Mouse (Mus musculus) embryonic facial prominence, embryonic 11.5 days (tissue): ENCODE data around the gene Tspan5. TPM values are rescaled to one million over a fixed set of nuclear protein-coding genes. Genes with fewer than 3 reads are reported as not detected.

Experiments used
- ATAC-seq: fragments of 200-750 bp; cut with Nextera tagmentation; replicated peaks from 2 replicates; pipeline ENCODE4 v1.8.0; 2017; ENCODE audit warnings: low read depth; ENCODE audit not compliant: insufficient number of reproducible peaks, low FRiP score, low TSS enrichment
- DNase-seq: peaks from one replicate; pipeline ENCODE4 v3.0.0-alpha.2; 2015; ENCODE audit warnings: low spot score
- H3K27ac ChIP-seq: fragments of 300-500 bp; sonication (generic); replicated peaks from 2 replicates; pipeline ENCODE4 v1.5.1; 2014; ENCODE audit warnings: mild to moderate bottlenecking, low read depth, low read length, control low read depth
- H3K27me3 ChIP-seq: fragments of 300-500 bp; sonication (generic); 2 replicates; pipeline ENCODE4 v1.6.1; 2014; ENCODE audit warnings: mild to moderate bottlenecking, low read length, moderate library complexity, mixed read lengths; ENCODE audit not compliant: control insufficient read depth, insufficient read depth
- H3K36me3 ChIP-seq: fragments of 300-500 bp; sonication (generic); replicated peaks from 2 replicates; pipeline ENCODE4 v1.6.1; 2014; ENCODE audit warnings: low read depth, mild to moderate bottlenecking, low read length, moderate library complexity, mixed read lengths; ENCODE audit not compliant: control insufficient read depth, insufficient read depth
- H3K4me1 ChIP-seq: fragments of 300-500 bp; sonication (generic); 2 replicates; pipeline ENCODE4 v1.6.1; 2014; ENCODE audit warnings: low read length, mixed read lengths; ENCODE audit not compliant: control insufficient read depth, insufficient read depth
- H3K4me2 ChIP-seq: fragments of 300-500 bp; sonication (generic); 2 replicates; pipeline ENCODE4 v1.6.1; 2014; ENCODE audit warnings: low read depth, mild to moderate bottlenecking, control low read depth, low read length, moderate library complexity
- H3K4me3 ChIP-seq: fragments of 300-500 bp; sonication (generic); 2 replicates; pipeline ENCODE4 v1.5.1; 2014; ENCODE audit warnings: low read depth, low read length, control low read depth
- H3K9ac ChIP-seq: fragments of 300-500 bp; sonication (generic); replicated peaks from 2 replicates; pipeline ENCODE4 v1.6.1; 2014; ENCODE audit warnings: mild to moderate bottlenecking, control low read depth, low read length
- H3K9me3 ChIP-seq: fragments of 300-500 bp; sonication (generic); replicated peaks from 2 replicates; pipeline ENCODE4 v1.6.1; 2016; ENCODE audit warnings: mild to moderate bottlenecking, low read length, inconsistent platforms, mixed read lengths; ENCODE audit not compliant: control insufficient read depth
- WGBS: fragments of 180-500 bp; shearing (Covaris S2); extraction: QIAGEN DNeasy Blood & Tissue Kit; methylation state at CpG from one replicate; pipeline ENCODE4 v1.1.7; 2014; 5-methylcytosine and 5-hydroxymethylcytosine counted together
- polyA plus RNA-seq: library from polyadenylated mRNA; unstranded; fragments of >200 nt; fragmentation: Nextera tagmentation; extraction: Ambion mirVana; gene quantifications from 2 replicates; pipeline ENCODE4 v1.2.1, GENCODE M21; 2014

The Tspan5 gene
- polyA plus RNA-seq, 1 experiment from 2014 or later, result 34.4 TPM

DNA sequence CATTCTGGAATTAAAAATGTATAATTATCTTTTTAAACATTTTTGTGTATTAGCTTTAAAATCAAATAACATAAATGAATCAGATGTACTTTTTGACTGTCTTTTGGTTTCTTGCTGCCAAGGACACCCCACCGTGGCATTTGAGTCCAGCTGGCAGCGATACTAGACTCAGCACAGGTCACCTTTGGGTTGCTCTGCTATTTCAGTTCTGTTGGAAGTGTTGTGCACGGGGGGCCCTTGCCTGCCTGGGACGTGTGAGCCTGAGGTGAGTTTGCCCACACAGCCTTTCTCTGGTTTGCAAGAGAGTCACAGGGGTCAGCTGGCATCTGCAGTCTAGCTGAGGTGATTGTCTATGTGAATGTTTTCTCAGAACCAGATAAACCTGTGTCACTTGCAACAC, 65.8 kb downstream of the Tspan5 start:
- WGBS, result 87% methylated on average over 4 of the region's 4 CpGs
- no peaks in the 10 kb centered on the region for H3K4me1 ChIP-seq
- no peaks in the 10 kb centered on the region for H3K9me3 ChIP-seq
- no peak overlapping the region for H3K27ac ChIP-seq
- ATAC-seq (no peak), DNase-seq (no peak)
- no peak overlapping the region for H3K4me2 ChIP-seq
- H3K4me3 ChIP-seq, result no peak overlapping the region
- H3K36me3 ChIP-seq, result no peaks in the 10 kb centered on the region
- no peak overlapping the region for H3K9ac ChIP-seq
- no peaks in the 10 kb centered on the region for H3K27me3 ChIP-seq

DNA sequence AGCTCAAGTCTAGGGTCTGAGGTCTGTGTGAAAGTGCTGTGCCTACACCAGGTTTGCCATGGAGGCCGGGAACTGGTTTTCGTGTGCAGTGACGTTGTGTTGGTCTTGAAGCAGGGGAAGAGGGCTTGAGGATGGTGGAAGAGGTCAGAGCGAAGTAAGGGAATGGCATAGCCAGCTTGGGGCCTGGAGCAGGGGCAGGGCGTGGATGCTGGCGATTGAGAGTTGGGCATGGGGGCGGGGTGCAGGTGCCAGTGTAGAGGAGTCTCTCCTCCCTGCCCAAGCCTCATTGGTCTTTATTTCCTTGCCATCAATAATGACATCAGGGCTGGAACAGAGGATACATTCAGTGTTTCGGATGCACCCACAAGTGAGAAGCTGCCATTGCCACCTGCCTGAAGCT, 67.5 kb downstream of the Tspan5 start:
- H3K4me1 ChIP-seq, result no peaks in the 10 kb centered on the region
- no peak for ATAC-seq
- H3K27ac ChIP-seq, result no peak overlapping the region
- no peak for DNase-seq
- no peak overlapping the region for H3K4me2 ChIP-seq
- H3K9me3 ChIP-seq, result no peaks in the 10 kb centered on the region
- WGBS, result 92% methylated on average over 8 of the region's 8 CpGs
- H3K9ac ChIP-seq, result no peak overlapping the region
- H3K27me3 ChIP-seq, result no peaks in the 10 kb centered on the region
- no peak overlapping the region for H3K4me3 ChIP-seq
- no peaks in the 10 kb centered on the region for H3K36me3 ChIP-seq

DNA sequence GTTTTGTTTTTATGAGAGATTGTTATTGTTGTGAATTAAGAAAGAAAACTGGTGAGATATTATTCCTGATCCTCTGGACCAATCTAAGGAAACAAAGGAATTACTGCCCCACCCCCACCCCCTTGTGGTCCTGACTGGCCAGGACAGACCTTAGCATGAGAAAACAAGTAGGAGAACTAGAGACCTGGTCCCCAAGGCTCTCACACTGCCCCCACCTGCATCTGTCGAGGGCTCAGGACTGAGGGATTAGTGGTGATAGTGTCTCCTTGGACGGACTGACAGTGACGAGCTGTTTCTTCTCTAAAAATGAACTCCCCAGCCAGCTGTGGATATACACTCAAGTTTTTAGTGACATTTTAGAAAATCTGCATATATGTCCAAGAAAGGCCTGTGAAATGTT, 70.6 kb downstream of the Tspan5 start:
- 0 out of 2 replicates have a peak, but pooled peaks have one; percentile 27 for ATAC-seq
- no peak overlapping the region for H3K9ac ChIP-seq
- no peak overlapping the region for H3K27ac ChIP-seq
- H3K36me3 ChIP-seq, result no peaks in the 10 kb centered on the region
- H3K9me3 ChIP-seq, result no peaks in the 10 kb centered on the region
- H3K4me2 ChIP-seq, result no peak overlapping the region
- no peak for DNase-seq
- H3K4me1 ChIP-seq, result no peaks in the 10 kb centered on the region
- H3K27me3 ChIP-seq, result no peaks in the 10 kb centered on the region
- H3K4me3 ChIP-seq, result no peak overlapping the region
- 29% methylated on average over 3 of the region's 3 CpGs for WGBS

DNA sequence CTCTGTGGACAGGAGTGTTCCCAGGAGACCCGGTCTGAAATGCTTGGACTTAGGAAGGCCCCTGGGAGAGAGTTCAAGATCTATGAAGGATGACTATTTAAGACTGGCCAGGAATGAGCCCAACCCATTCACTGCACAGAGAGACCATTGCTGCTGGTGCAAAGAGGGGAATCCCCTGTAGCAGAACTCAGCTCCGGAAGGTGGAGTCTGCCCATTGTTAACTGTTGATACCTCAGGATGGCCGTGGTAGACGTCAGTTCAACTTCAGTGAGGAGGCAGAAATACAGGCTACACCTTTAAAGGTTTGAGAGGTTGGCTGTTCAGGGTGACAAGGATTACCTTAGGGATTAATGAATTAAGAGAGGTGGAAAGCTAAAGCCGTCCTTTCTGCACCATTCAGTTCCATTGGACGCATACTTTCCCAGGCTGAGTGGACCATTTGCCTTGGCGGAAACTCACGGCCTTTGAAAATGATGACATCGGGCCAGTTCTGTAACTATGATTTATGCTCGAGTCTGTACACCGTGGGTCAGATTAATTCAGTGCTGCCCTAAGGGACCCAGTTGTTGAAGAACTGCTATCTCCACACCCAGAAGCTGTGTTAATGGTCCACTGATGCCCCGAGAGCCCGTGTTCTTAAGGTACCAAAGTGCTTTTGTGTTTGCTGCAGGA, 71.3 kb downstream of the Tspan5 start:
- no peak overlapping the region for H3K9ac ChIP-seq
- H3K27me3 ChIP-seq, result no peaks in the 10 kb centered on the region
- no peak overlapping the region for H3K27ac ChIP-seq
- ATAC-seq (no peak), DNase-seq (no peak)
- H3K36me3 ChIP-seq, result no peaks in the 10 kb centered on the region
- no peak overlapping the region for H3K4me2 ChIP-seq
- WGBS, result 84% methylated on average over 13 of the region's 13 CpGs
- H3K4me1 ChIP-seq, result no peaks in the 10 kb centered on the region
- H3K4me3 ChIP-seq, result no peak overlapping the region
- no peaks in the 10 kb centered on the region for H3K9me3 ChIP-seq

DNA sequence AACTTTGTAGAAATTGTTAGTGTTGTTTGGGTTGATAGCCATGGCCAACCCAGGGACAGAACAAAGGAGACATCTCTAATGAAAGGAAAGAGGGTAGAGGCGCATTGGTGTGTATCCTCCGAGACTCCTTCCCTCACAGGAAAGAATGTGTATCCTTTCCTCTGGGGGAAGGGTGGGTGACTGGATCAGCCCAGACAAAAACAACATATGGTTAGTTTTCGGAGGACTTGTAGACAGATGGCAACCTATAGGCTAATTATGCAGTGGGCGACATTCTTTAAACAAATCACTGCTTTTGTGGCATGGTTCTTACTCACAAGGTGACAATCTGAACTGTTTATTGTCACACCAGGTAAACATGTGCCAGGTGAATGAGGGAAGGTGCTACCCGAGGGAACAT, 72.5 kb downstream of the Tspan5 start:
- Histone ChIP-seq H3K4me2 (no peak overlapping the region), H3K9ac (no peak overlapping the region), H3K27me3 (no peaks in the 10 kb centered on the region), H3K4me1 (no peaks in the 10 kb centered on the region), H3K27ac (no peak overlapping the region), H3K9me3 (no peaks in the 10 kb centered on the region), H3K4me3 (no peak overlapping the region), H3K36me3 (no peaks in the 10 kb centered on the region)
- ATAC-seq, result no peak
- no peak for DNase-seq
- WGBS, result 68% methylated on average over 5 of the region's 5 CpGs

DNA sequence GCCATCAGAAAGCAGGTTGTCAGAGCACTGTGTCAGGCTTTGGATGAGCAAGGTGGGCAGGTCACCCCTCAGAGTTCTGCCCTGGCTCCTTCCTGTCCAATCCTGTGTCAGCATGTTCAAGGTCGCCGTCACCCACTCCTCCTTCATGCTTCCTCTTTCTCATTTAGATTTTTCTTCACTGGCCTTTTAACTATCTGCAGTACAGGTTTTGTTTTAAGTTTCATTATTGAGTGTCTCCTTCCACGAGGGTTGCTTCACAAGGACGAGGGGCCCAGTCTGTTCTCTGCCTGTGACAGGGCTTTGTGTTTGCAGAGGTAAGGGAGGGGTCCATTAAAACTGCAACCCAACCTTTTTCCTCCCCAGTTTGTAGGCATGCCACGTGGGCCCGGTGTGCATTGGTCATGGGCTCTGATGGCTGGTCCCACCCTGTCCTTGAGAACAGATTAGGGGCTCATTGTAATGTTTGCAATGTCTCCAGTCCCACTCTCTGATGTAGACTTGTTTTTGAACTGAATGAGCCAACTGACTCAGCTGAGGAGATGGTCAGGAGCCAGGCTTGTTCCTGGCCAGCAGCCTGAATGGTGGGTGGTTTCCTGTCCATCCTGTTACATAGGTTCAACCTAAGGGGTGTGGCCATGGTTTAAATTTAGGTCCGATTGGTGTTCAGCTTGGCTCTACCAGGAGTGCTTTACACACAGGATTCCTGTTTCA, 73.3 kb downstream of the Tspan5 start:
- Histone ChIP-seq H3K27ac (no peak overlapping the region), H3K9me3 (no peaks in the 10 kb centered on the region), H3K9ac (no peak overlapping the region), H3K4me2 (no peak overlapping the region), H3K36me3 (no peaks in the 10 kb centered on the region), H3K4me1 (no peaks in the 10 kb centered on the region), H3K4me3 (no peak overlapping the region), H3K27me3 (no peaks in the 10 kb centered on the region)
- ATAC-seq, result no peak
- 85% methylated on average over 7 of the region's 7 CpGs for WGBS
- DNase-seq, result no peak

DNA sequence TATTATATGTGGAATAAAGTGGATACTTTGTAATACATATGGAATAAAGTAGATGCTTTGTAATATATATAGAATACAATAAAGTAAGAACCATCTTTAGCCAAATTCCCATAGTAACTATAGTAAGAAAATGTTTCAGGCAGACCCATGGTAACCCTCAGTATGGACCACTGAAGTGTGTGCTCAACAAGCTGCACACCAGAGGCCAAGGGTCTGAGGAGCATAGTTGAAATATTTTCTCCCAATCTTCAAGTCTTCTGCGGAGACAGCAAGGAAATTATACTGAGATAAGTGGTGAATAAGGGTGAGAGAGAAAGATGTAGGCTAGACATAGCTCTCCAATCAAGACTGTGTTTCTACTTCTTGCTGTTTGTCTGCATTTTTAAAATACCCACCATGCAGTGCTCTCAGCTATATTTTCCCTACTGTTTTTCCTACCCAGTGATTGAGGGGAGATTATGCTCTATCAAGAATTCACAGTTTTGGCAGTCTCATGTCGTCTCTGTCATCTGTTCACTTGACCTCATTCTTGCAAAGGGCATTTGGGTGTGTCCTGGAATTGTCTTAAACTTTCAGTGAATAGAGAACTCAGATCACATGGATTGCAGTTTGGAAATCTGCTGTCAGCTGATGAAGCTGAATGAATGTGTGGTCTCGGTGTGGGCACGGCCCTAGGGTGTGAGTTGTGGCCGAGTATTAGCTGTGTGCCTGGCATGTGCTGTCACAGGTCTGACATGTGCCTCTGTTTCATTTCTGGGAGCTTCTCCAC, 75.1 kb downstream of the Tspan5 start:
- 61% methylated on average over 5 of the region's 5 CpGs for WGBS
- no peaks in the 10 kb centered on the region for H3K36me3 ChIP-seq
- no peaks in the 10 kb centered on the region for H3K27me3 ChIP-seq
- H3K4me2 ChIP-seq, result no peak overlapping the region
- ATAC-seq, result no peak
- H3K4me1 ChIP-seq, result no peaks in the 10 kb centered on the region; the same call in 1 of the 2 replicates
- H3K4me3 ChIP-seq, result no peak overlapping the region
- no peak for DNase-seq
- H3K9ac ChIP-seq, result no peak overlapping the region
- no peaks in the 10 kb centered on the region for H3K9me3 ChIP-seq
- no peak overlapping the region for H3K27ac ChIP-seq

DNA sequence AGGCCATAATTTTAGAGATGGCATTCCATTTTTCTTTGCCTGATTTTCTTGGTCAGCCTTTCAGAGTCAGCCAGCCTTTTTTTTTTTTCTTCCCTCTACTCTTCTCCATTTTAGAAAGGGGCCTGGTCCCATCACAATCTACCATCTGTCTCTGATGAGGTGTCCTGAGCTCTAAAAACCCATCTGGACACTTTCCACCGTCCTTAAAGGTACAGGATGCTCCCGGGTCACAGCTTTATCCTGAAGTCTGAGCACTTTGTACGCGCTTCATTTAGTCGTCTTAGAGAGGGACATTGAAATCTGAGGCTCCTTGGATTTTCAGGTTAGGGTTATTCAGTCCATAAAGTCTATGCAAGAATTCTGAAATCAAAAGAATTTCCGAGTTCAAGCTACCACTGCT, 77.9 kb downstream of the Tspan5 start:
- ATAC-seq, result no peak
- Histone ChIP-seq H3K9me3 (no peaks in the 10 kb centered on the region), H3K27ac (no peak overlapping the region), H3K36me3 (no peaks in the 10 kb centered on the region), H3K4me1 (no peaks in the 10 kb centered on the region; the same call in 1 of the 2 replicates), H3K4me3 (no peak overlapping the region), H3K9ac (no peak overlapping the region), H3K4me2 (no peak overlapping the region), H3K27me3 (no peaks in the 10 kb centered on the region)
- WGBS, result 81% methylated on average over 6 of the region's 6 CpGs
- DNase-seq, result no peak
